In the genomic region with DNA sequence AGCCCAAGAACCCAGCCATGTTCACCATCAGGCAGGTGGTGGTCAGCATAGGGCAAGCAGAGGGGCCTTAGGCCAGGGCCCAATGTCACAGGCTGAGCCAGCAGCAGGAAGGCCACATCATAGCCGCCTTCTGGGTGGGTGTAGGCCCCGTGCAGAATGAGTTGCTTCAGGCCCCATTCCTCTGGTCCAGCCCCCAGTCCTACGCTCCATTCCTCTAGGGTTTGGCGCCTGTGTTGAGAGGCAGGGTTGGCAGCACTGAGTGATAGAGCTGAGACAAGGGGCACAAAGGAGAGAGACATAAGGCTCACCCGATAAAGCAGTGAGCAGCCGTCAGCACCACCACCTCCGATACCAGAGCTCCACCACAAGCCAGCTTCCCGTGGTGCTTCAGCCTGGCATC, we compare ENCODE assay signal across 25 mouse cellular contexts. TPM values are rescaled to one million over a fixed set of nuclear protein-coding genes. Genes with fewer than 3 reads are reported as not detected.
"Had no signal": no experiment of that assay in that cellular context is flagged by ENCODE, and none has a peak within 500 bp of the region (broad histone marks: within the 10 kb centered on the region; RNA-seq: fewer than 3 reads in every experiment).

No protein-coding gene starts in this region.

- H3K27me3 ChIP-seq: kidney, embryonic 15.5 days; limb, embryonic 15.5 days; liver, embryonic 15.5 days; midbrain, embryonic 13.5 days; neural tube, embryonic 13.5 days; stomach, embryonic 15.5 days had no signal

- H3K4me3 ChIP-seq: kidney, embryonic 15.5 days; limb, embryonic 15.5 days; liver, embryonic 15.5 days; midbrain, embryonic 10.5 days; midbrain, embryonic 13.5 days; myocyte; neural tube, embryonic 13.5 days; stomach, embryonic 15.5 days had no signal

- H3K9me3 ChIP-seq: kidney, embryonic 15.5 days; limb, embryonic 15.5 days; midbrain, embryonic 10.5 days; midbrain, embryonic 13.5 days; neural tube, embryonic 13.5 days; stomach, embryonic 15.5 days had no signal

- ATAC-seq: midbrain, embryonic 13.5 days; midbrain, embryonic 16.5 days had no signal

- DNase-seq: kidney, adult 11 months; kidney, adult 8-10 months; kidney, postnatal 10 days; kidney, postnatal 36 days; layer of hippocampus, adult 9-11 months; lung, adult 2 months; lung, postnatal 14 days; lung, postnatal 4 days; retina, postnatal 1 day; right cerebral cortex, postnatal 25 days; spleen, adult 18-20 months; thymus, postnatal 25 days had no signal

- H3K4me2 ChIP-seq: kidney, embryonic 15.5 days; limb, embryonic 15.5 days; liver, embryonic 11.5 days; liver, embryonic 15.5 days; midbrain, embryonic 13.5 days; neural tube, embryonic 13.5 days; stomach, embryonic 15.5 days had no signal

- H3K27ac ChIP-seq: kidney, embryonic 15.5 days; limb, embryonic 15.5 days; liver, embryonic 15.5 days; midbrain, embryonic 10.5 days; midbrain, embryonic 13.5 days; neural tube, embryonic 13.5 days; stomach, embryonic 15.5 days had no signal

- H3K9ac ChIP-seq: kidney, embryonic 15.5 days; limb, embryonic 15.5 days; liver, embryonic 15.5 days; midbrain, embryonic 13.5 days; neural tube, embryonic 13.5 days; stomach, embryonic 15.5 days had no signal

RNA-seq across cellular contexts. Expression of gene Gm21974, which starts 8.1 kb away (rescaled TPM):
- polyA plus RNA-seq: kidney, embryonic 15.5 days; limb, embryonic 11.5 days; limb, embryonic 15.5 days; liver, embryonic 15.5 days; lung, adult 2 months; lung, embryonic 16.5 days; midbrain, embryonic 10.5 days; midbrain, embryonic 13.5 days; midbrain, embryonic 16.5 days; myocyte; neural tube, embryonic 13.5 days; stomach, embryonic 15.5 days; thymus, postnatal 0 days had no signal
